Mouse (Mus musculus): ENCODE data around the gene Aktip.

DNA sequence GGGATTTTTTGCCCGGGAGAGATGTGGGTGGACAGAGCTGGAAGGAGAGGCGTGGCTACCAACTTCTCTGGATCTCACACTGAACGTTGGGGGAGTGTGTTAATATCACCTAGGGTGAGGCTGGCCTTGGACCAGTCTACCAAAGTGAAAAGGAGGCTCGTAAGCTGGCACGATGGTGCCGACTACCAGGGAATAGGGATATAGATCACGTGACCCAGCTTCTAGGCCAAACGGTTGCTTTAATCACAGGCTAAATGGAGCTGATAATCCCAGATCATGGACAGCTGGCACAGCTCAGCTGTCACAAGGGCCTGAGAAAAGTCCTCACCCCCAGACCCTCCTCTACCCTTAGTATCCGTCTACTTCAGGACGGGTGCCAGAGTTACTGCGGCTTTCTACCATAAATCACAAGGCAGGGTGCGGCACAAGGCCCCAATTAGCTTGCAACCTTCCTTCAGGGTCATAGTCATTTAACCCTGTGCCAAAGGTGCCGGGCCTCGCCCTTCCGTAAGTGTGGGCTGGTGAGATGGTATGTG lies 51.1 kb downstream of the Aktip start:
- no peak for TF ChIP-seq ZC3H11A (IDR thresholded peaks at IDR 0.05; ENCODE audit: borderline replicate concordance, low read depth, low read length)
- TF ChIP-seq HCFC1 (IDR thresholded peaks at IDR 0.05; ENCODE audit: borderline replicate concordance, insufficient read depth, low read length), result no peak
- no peak for TF ChIP-seq MAFK (IDR thresholded peaks at IDR 0.05; ENCODE audit: insufficient read depth, low read depth, low read length)
- TF ChIP-seq ZNF384 (IDR thresholded peaks at IDR 0.05; ENCODE audit: low read depth, low read length), result no peak
